19 mouse cellular contexts compared by ENCODE assay signal in genomic region chr2:128611178-128611577, GRCm38 (mm10). TPM values are rescaled to one million over a fixed set of nuclear protein-coding genes. Genes with fewer than 3 reads are reported as not detected.
"Had no signal": no experiment of that assay in that cellular context is flagged by ENCODE, and none has a peak within 500 bp of the region (broad histone marks: within the 10 kb centered on the region; RNA-seq: fewer than 3 reads in every experiment).

No protein-coding gene starts in this region.

- H3K27me3 ChIP-seq: hindbrain, embryonic 12.5 days; intestine, embryonic 15.5 days; limb, embryonic 12.5 days; midbrain, embryonic 15.5 days; neural tube, embryonic 13.5 days had no signal

- H3K9ac ChIP-seq: hindbrain, embryonic 12.5 days; intestine, embryonic 15.5 days; limb, embryonic 12.5 days; liver, embryonic 14.5 days; midbrain, embryonic 15.5 days; neural tube, embryonic 13.5 days had no signal

- H3K4me3 ChIP-seq: hindbrain, embryonic 12.5 days; intestine, embryonic 15.5 days; limb, embryonic 12.5 days; midbrain, embryonic 10.5 days; midbrain, embryonic 15.5 days; neural tube, embryonic 13.5 days had no signal

- H3K4me2 ChIP-seq: hindbrain, embryonic 12.5 days; intestine, embryonic 15.5 days; limb, embryonic 12.5 days; midbrain, embryonic 15.5 days; neural tube, embryonic 13.5 days had no signal

- H3K4me1 ChIP-seq: hindbrain, embryonic 12.5 days; limb, embryonic 12.5 days; midbrain, embryonic 10.5 days; midbrain, embryonic 15.5 days; neural tube, embryonic 13.5 days had no signal

- H3K9me3 ChIP-seq: intestine, embryonic 15.5 days; midbrain, embryonic 15.5 days had no signal

- DNase-seq: kidney, adult 2 months; kidney, postnatal 25 days; layer of hippocampus, postnatal 36 days; right cerebral cortex, adult 18-20 months; right cerebral cortex, postnatal 25 days; thymus, postnatal 36 days had no signal

- H3K27ac ChIP-seq: hindbrain, embryonic 12.5 days; intestine, embryonic 15.5 days; limb, embryonic 12.5 days; liver, embryonic 14.5 days; midbrain, embryonic 10.5 days; midbrain, embryonic 15.5 days; neural tube, embryonic 13.5 days had no signal

- ATAC-seq: hindbrain, embryonic 16.5 days; intestine, embryonic 15.5 days; midbrain, embryonic 15.5 days had no signal

RNA-seq across cellular contexts. Expression of gene Spdye4c, which starts 20.2 kb away (rescaled TPM):
- polyA plus RNA-seq: hindbrain, embryonic 12.5 days; hindbrain, embryonic 16.5 days; intestine, embryonic 15.5 days; kidney, adult 2 months; kidney, embryonic 16.5 days; limb, embryonic 12.5 days; liver, embryonic 14.5 days; lung, embryonic 16.5 days; midbrain, embryonic 10.5 days; midbrain, embryonic 15.5 days; neural tube, embryonic 13.5 days; small intestine, adult 2 months; stomach, embryonic 16.5 days; thymus, postnatal 0 days had no signal
